Mouse (Mus musculus) frontal cortex, postnatal 10 days (tissue): ENCODE data around the gene Nol12.

Experiments used
- DNase-seq, 2 experiments: peaks; one replicate each; pipeline ENCODE4 v3.0.0; 2022; ENCODE audit warnings: low spot score in 2 of 2, mixed read lengths in 1 of 2

Gene Nol12

GRCm38 (mm10) chr15:78948152-78948725 is 13.5 kb downstream of the Nol12 start:
- DNase-seq = no peak

GRCm38 (mm10) chr15:78948883-78949282 is 14.2 kb downstream of the Nol12 start:
- DNase-seq = no peak

- no peak for DNase-seq
Observed at GRCm38 (mm10) chr15:78955663-78956062, 20.9 kb downstream of the Nol12 start.

GRCm38 (mm10) chr15:78956351-78956750 is 21.6 kb downstream of the Nol12 start:
- no peak for DNase-seq

- DNase-seq = no peak
Observed at GRCm38 (mm10) chr15:78957021-78957420, 22.3 kb downstream of the Nol12 start.

GRCm38 (mm10) chr15:78959537-78959936 is 24.8 kb downstream of the Nol12 start:
- DNase-seq = no peak

GRCm38 (mm10) chr15:78960088-78960487 is 25.4 kb downstream of the Nol12 start:
- no peak for DNase-seq

- peak in 1 of 2 experiments; percentile 39 for DNase-seq
Observed at GRCm38 (mm10) chr15:78962885-78963284, 28.2 kb downstream of the Nol12 start.

- no peak for DNase-seq
Observed at GRCm38 (mm10) chr15:78971626-78972025, 36.9 kb downstream of the Nol12 start.

- no peak for DNase-seq
Observed at GRCm38 (mm10) chr15:78973950-78974349, 39.2 kb downstream of the Nol12 start.

- DNase-seq = no peak
Observed at GRCm38 (mm10) chr15:78977676-78978159, 43.0 kb downstream of the Nol12 start.

- no peak for DNase-seq
Observed at GRCm38 (mm10) chr15:78978875-78979274, 44.1 kb downstream of the Nol12 start.

- no peak for DNase-seq
Observed at GRCm38 (mm10) chr15:78980084-78980483, 45.4 kb downstream of the Nol12 start.

GRCm38 (mm10) chr15:78982658-78983435 is 48.1 kb downstream of the Nol12 start:
- peak in 1 of 2 experiments; percentile 64 for DNase-seq

- DNase-seq = peak in 1 of 2 experiments; percentile 19
Observed at GRCm38 (mm10) chr15:78983436-78984285, 48.9 kb downstream of the Nol12 start.

- DNase-seq = no peak
Observed at GRCm38 (mm10) chr15:78984286-78984778, 49.6 kb downstream of the Nol12 start.

- DNase-seq = no peak
Observed at GRCm38 (mm10) chr15:78986536-78987220, 51.9 kb downstream of the Nol12 start.

- peak; percentile 82 to 83 for DNase-seq
Observed at GRCm38 (mm10) chr15:78988499-78988971, 53.8 kb downstream of the Nol12 start.

GRCm38 (mm10) chr15:78989152-78990092 is 54.7 kb downstream of the Nol12 start:
- DNase-seq = no peak

- DNase-seq = no peak
Observed at GRCm38 (mm10) chr15:78990093-78990463, 55.3 kb downstream of the Nol12 start.
